Mouse (Mus musculus) liver, adult 2 months (tissue): ENCODE data around the gene Rbfox3.

Experiments
- CTCF ChIP-seq: fragments of 200-500 bp; IDR thresholded peaks from 2 replicates; pipeline ENCODE4 v1.5.1; 2011; ENCODE audit warnings: low read depth, low read length, control low read depth
- POLR2A ChIP-seq: fragments of 200-500 bp; IDR thresholded peaks from 2 replicates; pipeline ENCODE4 v1.6.1; 2011; ENCODE audit warnings: low read length, control low read depth; ENCODE audit not compliant: insufficient read depth; ENCODE audit errors: extremely low read depth

DNA sequence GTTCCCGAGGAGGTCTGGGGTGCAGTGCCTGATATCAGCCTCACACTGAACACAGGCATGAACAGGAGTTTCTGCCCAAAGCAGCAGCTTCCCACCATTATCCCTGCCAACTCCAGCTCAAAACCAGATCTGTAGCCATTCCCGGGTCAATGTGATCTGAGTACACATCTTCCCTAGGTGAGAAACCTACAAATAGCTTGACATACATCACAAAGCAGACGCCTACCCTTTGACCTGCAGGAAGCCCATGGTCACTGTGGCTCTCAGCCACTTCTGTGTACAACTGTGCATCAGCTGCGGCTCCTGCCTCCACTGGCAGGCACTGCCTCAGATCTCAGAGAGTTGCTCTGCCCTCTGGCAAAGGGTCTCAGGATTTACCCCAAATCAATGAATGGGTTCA lies 28.3 kb upstream of the Rbfox3 start:
- TF ChIP-seq CTCF, result no peak
- no peak for TF ChIP-seq POLR2A
